Mouse (Mus musculus): ENCODE measurements around the gene Gm16503.

DNA sequence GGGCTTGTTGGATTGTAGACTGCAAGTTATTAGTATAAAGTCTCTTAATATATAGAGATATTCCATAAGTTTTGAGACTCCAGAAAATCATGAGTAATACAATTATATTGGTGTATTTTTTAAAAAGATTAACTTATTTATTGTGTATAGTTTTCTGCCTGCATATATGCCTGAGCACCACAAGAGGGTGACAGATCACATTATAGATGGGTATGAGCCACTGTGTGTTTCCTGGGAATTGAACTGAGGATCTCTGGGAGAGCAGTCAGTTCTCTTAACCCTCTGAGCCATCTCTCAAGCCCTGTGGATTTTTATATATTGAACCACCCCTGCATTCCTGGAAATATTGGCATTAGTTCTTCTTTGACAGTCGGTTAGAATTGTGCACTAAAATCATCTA lies 9.7 kb upstream of the Gm16503 start:
- TF ChIP-seq CTCF (conservative IDR thresholded peaks at IDR 0.05; ENCODE audit: low read length) = no peak
- TF ChIP-seq POU5F1 (IDR thresholded peaks at IDR 0.05; ENCODE audit: borderline replicate concordance, low read length) = no peak

All from E14TG2a.4 (cell line).